Mouse (Mus musculus): ENCODE data around the gene Spata31d1a.
"Not testable (repeated sequence)": the region's sequence is repeated elsewhere in the genome, so short reads cannot be mapped to it uniquely, and the experiment has no call there.

Spata31d1a gene

DNA sequence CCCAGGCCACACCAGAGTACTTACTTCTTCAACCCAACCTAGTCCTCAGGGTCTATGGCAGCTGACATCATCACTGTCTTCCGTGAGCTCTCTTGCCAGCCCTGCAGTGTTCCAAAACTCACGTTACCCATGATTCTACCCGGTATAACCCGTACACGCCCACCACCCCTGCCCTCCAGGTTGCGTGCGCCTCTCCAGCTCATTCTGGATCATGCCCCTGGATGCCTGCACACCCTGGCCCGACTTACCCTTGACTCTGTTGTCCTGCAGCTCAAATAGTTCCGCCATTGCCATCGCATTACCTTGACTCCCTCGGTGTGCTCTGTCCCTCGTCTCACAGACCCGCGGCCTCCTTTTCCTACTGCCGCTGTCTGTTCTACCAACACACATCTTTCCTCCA, at the start of gene Spata31d1a:
Gene Spata31d1a, minus strand, starts transcription at position 101 of the 400 bp plus-strand sequence.
- no peak for DNase-seq (ENCODE audit: inconsistent ontology term)

DNA sequence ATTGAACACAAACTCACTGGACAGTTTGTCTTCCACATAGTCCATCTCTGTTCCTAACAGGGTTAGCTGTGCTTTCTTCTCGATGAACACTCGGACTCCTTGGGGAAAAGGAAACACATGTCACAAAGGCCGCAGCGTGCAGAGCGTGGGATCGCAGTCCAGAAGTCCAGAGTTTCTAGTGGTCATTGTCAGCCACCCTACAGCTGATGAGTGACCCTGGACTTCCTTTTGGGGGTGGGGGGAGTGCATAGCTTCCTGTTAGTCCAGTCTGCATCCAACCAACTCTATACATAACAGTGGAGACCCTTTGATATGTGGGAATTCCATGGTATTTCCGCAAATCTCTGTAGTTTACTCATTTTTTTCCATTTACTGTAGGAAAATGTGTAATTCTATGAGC, 46.8 kb upstream of the Spata31d1a start:
- DNase-seq (ENCODE audit: inconsistent ontology term), result no peak

DNA sequence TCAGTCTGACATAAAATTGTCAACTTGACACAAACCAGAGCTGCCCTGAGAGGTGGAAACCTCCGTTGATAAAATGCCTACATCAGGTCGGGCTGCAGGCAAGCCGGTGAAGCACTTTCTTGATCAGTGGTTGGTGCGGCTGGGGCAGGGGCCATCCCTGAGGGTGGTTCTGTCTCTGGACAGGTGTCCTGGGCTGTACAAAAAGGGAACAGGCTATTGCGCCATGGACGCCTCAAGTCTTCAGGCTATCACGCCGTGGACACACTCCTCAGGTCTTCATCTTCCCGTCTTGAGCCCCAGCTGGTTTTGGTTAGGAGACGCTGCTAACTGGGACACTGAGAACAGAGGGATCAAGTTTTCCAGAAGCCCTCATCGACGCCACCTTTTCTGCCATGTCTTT, 40.2 kb upstream of the Spata31d1a start:
- DNase-seq (ENCODE audit: inconsistent ontology term), result no peak

DNA sequence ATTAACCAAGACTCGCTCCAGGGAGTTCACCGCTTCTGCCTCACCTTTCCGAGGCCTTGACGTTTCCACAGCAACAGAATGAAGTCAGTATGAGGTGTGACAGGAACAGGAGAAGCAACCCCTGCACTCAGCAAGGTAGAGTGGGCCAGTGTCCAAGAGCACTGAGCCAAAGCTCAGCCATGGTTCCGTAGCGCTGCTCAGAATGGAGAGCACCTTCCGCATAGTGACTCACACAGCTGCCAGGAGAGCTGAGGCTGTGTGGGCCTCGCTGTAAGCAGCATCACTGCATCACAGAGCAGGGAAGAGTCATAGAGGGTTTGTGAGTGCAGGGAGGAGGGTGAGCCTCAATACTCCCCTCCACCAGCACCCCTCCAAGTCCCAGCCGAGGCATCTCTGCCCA, 36.6 kb upstream of the Spata31d1a start, which contains the start of gene 1700014D04Rik:
Gene 1700014D04Rik, minus strand, starts transcription at position 42 of the 400 bp plus-strand sequence.
- no peak for DNase-seq (ENCODE audit: inconsistent ontology term)

DNA sequence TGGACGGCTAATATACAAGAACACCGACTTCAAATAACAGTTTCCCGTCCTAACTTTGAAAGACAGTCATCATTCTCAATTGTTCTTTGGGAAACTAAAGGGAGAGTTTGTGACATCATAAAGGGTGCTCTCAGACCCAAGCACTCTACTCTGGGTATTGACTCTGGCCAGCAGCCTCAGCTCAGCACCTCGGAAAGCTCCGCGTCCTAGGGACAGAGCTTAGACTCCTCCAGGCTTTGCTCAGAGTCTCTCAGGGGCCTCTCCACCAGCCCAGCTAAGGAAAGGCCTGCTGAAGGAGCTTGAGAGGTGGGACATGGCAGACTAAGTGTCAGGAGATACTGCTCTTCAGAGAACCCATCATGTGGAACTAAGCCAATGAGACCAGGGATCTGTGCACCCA, 36.0 kb upstream of the Spata31d1a start:
- no peak for DNase-seq (ENCODE audit: inconsistent ontology term)

DNA sequence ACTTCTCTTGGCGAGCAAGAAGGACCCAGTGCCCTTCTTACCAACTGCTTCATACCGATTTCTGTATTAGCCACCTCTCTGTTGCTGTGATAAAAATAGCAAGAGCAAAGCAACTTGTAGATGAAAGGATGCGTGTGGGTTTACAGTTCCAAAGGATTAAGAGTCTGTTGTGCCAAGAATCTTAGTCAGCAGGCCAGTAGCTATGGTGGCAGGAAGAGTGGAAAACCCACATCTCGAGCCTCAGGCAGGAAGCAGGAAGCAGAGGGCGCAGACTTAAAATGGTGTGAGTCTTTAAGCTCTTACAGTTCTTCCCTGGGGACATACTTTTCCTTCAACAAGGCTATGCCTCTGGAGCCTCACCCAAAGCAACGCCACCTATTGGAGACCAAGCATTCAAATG, 35.3 kb upstream of the Spata31d1a start:
- no peak for DNase-seq (ENCODE audit: inconsistent ontology term)

DNA sequence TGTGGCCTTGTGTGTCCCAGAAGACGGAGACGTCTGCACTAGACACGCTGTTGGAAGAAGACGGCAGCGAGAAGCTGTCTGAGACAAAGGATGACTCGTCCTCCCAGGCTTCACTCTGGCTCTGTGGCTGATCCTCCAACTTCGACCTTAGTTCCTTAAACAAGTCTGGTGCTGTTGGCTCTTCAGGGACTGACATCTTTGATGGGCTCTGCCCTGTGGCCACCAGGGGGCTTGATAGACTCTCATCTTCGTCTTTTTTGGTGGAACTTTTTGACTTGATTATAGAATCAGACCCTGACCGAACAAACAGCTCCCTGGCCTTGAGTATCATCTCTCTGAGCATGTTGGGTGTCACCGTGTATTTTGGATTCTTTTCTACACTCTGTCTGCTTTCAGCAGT, 31.6 kb upstream of the Spata31d1a start:
- no peak for DNase-seq (ENCODE audit: inconsistent ontology term)

DNA sequence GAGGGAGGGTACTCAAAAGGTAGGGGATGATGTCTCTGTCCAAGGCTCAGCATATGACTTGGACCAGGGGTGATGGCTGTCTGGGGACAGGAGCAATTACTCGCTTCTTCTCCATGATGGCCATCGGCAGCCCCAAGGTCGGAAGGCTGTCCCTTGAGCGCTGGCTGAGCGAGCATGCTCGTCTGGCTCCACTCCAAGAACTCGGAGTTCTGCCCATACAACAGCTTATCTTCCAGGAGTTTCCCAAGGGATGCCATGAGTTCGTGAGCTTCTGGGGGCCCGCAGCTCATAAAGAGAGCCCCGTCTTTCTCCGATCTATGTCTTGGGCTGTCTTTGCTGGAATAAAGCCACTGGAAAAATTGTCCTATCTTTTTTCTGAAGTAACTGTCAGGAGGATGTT, 31.0 kb upstream of the Spata31d1a start:
- no peak for DNase-seq (ENCODE audit: inconsistent ontology term)

DNA sequence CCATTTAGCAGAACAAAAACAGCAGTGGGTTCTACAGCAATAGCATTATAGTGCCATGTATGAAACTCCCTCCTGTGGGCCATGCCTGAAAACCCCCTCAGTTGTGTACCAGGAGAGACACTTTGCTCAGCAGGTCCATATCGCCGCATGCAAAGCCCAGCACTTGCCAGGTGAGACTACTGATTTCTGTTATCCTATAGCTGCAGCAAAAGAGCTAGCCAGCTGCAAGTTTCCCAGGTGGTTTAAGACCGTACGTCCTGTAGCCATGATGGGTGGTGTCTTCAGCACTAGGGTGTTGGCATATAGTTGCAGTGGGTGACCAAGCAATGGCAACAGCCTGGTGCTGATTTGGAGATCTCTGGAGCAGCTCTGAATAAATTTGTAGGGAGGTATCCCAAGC, 29.3 kb upstream of the Spata31d1a start:
- no peak for DNase-seq (ENCODE audit: inconsistent ontology term)

DNA sequence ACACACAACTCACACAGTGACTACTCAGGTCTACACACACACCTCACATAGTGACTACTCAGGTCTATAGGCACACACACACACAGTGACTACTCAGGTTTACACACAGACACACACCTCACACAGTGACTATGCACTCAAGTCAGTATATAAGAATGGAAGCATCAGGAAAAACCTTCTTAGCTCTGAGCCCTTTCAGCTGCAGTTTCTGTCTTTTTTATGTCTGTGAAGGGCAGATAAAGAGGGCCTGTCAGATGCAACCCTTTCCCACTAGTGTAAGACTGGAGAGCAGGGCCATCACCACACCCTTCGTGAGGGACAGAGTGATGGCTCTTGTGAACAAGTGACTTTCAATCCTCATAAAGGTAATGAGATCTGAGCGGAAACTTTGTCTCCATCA, 28.3 kb upstream of the Spata31d1a start:
- no peak for DNase-seq (ENCODE audit: inconsistent ontology term)

DNA sequence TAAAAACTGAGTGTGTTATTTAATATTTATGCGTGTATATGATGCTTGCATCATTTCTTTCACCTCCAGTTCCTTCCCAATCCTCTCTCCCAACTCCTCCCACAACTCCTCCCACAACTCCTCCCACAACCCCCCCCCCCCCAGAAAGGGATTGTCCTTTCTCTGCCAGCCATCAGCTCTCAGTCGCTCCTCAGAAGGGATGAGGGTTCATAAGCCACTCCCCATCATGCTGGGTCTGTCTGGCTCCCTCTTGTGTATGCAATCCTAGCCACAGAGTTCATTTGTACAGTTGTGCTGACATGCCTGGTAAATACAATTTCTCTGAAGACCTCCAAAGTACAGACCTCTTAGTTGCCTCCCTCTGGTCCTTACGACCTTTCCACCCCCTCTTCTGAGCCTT, 25.1 kb upstream of the Spata31d1a start:
- peak; percentile 71 for DNase-seq (ENCODE audit: inconsistent ontology term)

DNA sequence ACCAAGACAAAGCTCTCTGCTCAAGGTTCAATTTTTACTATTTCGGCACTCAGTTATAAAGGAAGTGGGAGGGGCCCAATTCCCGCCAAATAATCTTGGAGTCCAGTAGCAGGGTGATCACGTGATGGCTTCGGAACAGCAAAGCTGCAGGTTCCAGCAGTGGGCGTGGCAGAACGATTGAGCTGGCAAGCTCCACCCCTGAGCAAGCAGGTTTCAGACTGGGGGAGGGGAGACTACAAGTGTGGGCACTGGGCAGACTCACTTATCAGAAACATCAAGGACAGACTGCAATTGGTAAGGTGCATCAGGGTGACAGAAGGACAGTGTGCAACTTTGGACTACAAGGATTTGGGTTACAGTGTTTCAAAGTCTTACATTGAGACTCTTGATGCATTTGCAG, 24.2 kb upstream of the Spata31d1a start:
- not testable (repeated sequence) for DNase-seq (ENCODE audit: inconsistent ontology term)

DNA sequence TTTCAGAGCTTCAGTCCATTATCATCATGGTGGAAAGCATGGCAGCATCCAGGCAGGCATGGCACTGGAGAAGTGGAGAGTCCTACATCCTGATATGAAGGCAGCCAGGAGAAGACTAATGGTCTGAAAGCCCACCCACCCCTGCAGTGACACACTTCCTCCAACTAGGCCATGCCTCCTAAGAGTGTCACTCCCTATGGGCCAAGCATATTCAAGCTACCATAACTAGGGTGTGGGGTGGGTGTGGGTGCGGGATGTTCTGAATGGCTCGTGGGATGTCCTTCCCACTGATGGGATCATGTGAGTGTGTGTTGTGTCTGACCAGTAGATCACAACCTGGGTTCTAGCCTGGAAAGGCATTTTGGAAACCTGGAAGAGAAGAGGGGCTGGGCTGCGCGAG, 23.8 kb upstream of the Spata31d1a start:
- DNase-seq (ENCODE audit: inconsistent ontology term), result no peak

DNA sequence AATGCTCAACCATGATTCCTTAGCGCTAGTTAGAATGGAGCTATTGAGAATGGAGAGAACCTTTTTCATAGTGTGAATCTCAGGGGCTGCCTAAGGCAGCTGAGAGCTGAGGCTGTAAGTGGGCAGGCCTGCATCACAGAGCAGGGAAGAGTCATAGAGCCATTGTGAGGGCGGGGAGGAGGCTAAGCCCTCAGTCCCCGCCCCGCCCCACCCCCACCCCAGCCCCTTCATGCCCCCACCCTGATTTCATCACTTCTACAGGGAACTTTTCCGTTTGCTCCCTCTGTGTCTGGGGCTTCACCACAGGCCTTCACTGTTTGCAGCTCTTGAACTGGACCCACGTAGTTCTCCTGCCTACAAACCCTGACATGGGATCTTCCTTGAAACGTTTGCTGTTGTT, 21.5 kb upstream of the Spata31d1a start, which contains the start of gene Spata31d1d:
Gene Spata31d1d, minus strand, starts transcription at position 101 of the 400 bp plus-strand sequence.
- DNase-seq (ENCODE audit: inconsistent ontology term), result no peak

DNA sequence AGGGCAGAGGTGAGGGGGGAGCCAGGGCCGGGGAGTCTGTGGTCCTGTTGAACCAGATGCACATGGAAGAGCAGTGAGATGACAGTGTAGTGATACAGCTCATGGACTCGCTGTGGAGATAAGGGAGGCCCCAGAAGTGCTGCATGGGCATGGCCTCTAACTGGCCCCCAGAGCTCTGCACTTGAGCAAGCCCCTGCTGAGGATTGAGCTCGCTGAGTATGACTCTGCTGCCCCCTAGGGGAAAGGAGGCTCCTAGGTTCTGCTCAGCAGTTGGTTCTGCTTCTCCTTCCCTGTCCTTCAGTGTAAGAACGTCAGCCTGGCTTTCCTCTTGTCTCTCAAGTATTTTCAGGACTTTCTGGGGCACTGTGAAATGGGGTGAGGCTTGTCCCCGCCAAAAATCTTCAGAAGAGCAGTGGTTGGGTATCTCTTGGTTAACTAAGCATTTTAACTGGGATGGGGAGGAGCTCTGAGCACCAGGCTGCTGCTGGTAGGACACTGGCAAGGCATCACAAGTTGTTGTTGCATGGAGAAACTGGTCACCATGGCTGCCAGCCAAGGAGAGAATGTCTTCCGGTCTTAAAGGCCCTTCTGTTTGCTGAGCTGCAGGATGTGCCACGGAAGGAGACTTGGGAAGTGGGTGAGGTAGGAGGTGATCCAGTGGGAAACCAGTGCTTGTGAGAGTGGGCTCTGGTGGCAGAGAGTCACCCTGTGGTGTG, 18.4 kb upstream of the Spata31d1a start:
- DNase-seq (ENCODE audit: inconsistent ontology term), result peak; percentile 74

DNA sequence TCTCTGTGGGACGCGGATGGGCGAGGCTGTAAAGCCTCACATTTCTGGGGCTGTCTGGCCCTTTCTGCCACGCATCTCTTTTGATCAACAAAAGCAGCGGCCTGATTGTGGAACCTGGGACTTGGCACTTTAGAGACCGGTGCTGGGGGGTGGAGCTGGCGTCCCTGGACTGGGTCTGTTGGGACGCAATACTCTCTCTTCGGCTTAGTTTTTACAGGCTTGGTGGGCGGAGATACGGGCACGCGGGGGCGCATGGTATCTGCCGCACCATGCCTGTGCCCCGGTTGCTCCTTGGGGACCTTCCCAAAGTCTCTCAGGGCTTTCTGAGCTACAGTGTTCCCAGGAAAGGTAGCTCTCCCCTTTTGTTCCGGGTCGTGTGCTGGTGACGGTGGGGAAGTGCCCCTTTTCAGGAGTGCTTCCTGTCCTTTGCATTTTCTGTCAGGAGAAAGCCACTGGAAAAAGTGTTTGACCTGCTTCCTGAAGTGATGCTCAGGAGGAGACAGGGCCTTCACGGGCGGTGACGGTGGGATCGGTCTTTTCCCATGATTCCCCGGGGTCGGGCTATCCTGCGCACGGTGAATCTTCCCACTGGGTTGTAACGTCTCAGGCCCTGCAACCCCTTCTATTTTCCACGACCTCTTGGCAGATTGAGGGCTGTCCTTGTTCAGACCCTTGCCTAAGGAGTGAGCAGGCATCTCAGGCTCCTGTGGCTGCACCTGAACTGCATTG, 16.2 kb upstream of the Spata31d1a start:
- DNase-seq (ENCODE audit: inconsistent ontology term), result no peak

DNA sequence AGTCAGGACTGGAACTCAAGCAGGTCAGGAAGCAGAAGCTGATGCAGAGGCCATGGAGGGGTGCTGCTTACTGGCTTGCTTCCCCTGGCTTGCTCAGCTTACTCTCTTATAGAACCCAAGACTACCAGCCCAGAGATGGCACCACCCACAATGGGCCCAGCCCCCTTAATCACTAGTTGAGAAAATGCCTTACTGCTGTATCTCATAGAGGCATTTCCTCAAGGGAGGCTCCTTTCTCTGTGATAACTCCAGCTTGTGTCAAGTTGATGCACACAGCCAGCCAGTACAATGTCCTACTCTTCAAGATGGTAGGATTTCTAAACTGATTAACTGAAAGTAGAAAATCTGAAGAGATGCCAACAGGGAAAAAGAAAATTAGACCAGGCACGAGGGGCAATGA, 12.0 kb upstream of the Spata31d1a start:
- not testable (repeated sequence) for DNase-seq (ENCODE audit: inconsistent ontology term)

DNA sequence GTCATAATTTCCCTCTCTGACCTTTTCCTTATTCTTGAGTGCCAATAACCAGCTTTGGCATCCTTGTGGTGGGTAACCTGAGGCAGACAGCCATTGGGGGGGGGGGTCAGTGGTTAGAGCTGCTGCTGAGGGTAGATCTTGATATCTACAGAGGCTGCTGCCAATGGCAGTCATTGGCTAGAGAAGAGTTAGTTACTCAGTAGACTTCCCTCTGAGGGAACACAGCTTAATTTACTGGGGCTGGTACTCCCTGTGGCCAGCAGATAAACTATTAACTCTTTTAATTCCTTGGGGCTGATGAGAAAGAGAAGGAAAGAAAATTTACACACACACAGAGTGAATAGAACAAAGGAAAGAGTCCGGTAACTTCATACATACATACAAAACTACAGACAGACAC, 9.3 kb upstream of the Spata31d1a start:
- no peak for DNase-seq (ENCODE audit: inconsistent ontology term)

DNA sequence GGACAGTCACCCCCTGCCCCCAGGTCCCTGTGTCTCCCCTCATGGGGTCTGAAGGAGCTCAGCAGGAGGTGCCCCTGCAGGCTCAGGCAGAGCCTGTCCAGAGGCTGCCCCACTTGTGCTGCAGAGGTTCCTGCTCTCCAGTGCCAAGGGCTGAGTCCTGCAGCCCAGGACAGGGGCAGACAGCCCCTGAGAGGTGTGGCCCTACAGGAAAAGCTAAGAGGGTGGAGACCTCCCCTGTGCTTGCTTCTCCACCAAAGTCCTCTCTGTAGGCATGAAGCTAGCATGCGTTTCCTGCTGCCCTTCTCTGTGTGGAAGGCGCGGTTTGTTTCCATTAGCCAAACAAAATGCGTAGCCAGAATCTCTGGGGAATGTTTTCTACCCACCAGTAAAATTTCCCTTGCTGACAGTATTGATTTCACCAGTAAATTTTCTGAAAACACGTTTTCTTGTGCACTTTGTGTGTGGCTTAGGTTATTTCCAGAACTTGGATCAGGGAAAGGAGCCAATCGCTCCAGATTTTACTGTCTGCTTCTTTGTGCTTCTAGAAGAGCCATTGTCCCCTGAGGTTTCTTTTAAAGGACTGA, 8.8 kb upstream of the Spata31d1a start:
- DNase-seq (ENCODE audit: inconsistent ontology term), result not testable (repeated sequence)

DNA sequence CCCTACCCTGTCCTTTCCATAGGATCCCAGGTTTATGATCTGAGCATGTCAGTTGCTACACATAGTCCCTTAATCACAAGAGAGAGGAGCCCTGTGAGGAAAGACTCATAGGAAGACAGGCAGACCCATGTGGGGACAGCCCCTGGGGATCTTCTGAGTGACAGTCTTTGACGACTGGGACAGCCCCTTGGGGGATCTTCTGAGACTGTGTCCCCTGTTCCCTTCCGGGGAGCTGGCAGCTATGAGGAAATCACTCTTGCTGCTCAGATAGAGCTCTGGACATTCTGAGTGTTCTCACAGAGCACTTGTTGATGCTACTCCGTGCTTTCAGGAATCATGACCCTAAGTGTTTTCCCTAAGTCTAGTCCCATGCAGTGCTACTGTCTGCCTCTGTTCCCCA, 3.6 kb upstream of the Spata31d1a start:
- DNase-seq (ENCODE audit: inconsistent ontology term), result no peak

DNA sequence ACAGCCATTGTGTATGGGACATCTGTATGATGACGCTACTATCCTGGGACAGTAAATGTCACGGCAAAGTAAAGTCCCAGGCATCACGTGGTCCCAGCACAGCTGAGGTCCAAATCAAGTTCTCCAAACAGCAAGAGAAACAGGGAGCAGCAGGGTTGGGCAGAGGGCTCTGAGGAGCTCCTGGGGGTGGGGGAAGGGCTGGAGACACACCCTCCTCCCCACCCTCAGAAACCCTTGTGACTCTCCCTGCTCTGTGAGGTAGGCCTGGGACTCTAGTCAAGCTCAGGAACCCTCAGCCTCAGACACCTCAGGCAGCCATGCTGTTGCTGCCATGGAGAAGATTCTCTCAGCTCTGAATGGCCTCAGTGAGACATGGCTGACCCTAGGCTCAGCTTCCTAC, 1.9 kb upstream of the Spata31d1a start, which contains the start of gene Spata31d1b:
Gene Spata31d1b, plus strand, starts transcription at position 301 of the 400 bp plus-strand sequence.
- DNase-seq (ENCODE audit: inconsistent ontology term), result not testable (repeated sequence)

DNA sequence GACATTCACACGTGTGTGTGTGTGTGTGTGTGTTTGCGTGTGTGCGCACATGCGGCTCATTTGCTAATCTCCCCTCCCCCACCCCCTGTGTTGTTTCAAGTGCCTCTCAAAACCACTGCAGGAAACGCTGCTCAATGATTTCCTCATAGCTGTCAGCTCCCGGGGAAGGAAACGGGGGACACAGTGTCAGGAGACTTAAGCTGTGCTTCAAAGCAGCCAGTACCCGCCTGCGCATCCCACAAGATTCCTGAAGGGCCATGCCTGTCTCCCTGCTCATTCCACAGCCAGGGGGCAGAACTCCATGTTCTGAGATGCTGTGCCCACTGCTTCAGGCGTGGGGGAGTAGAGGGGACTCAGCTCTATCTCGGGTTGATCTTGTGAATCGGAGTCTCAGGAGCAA, 5.6 kb downstream of the Spata31d1a start:
- no peak for DNase-seq (ENCODE audit: inconsistent ontology term)

DNA sequence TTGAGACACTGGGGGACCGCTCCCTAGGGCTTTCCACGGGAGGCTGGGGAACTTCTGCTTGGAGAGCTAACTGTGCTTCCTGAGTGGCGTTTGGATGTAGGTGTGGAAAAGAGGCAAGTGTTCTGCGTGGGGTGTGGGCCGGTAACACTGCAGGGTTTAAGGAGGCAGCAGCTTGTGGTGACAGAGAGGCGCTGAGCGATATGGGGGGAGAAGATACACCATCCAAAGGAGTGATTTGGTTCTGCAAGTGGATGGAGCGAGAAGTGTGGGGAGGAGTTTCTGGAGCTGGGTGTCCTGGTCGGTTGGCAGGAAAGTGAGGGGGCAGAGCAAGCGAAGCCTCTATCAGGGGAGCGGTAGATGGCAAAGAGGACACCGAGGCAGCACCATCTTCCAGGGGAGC, 6.6 kb downstream of the Spata31d1a start:
- DNase-seq (ENCODE audit: inconsistent ontology term), result no peak

All from Muller cell, postnatal 12 days (primary cell).